Mouse (Mus musculus): Measurements from ENCODE around the gene Col16a1.

GRCm38 (mm10) chr4:130013111-130013510 is 34.5 kb upstream of the Col16a1 start:
- no peak for TF ChIP-seq CTCF (IDR thresholded peaks at IDR 0.05; ENCODE audit: borderline replicate concordance, insufficient read depth, low read depth, low read length)
- no peak for TF ChIP-seq POLR2A (IDR thresholded peaks at IDR 0.05; ENCODE audit: borderline replicate concordance, insufficient read depth, low read length)

All from cerebellum, adult 2 months (tissue).